8 mouse cellular contexts compared by ENCODE assay signal in genomic region chr2:136712441-136713015, GRCm38 (mm10). TPM values are rescaled to one million over a fixed set of nuclear protein-coding genes. Genes with fewer than 3 reads are reported as not detected.
DNase-seq lines count a peak whose midpoint lies in the region; ATAC-seq and TF ChIP-seq lines count a peak whose summit lies in the region.

No protein-coding gene starts in this region.

- no peak for TF ChIP-seq EP300 in liver, postnatal 0 days (IDR thresholded peaks at IDR 0.05; ENCODE audit: low read depth)

- H3K4me3 ChIP-seq in liver, embryonic 11.5 days (ENCODE audit: low read depth, low read length): 0 out of 2 replicates have a peak overlapping the region, but pooled peaks have one; percentile 3
- no peak overlapping the region for H3K4me3 ChIP-seq in liver, postnatal 0 days (ENCODE audit: low read depth, low read length)
- H3K4me3 ChIP-seq in hindbrain, embryonic 13.5 days: peak overlapping the region; percentile 59
- peak overlapping the region; percentile 82 for H3K4me3 ChIP-seq in midbrain, embryonic 16.5 days (ENCODE audit: low read depth, low read length)

- WGBS in liver, embryonic 11.5 days: 2% methylated on average over 13 of the region's 13 CpGs
- 5% methylated on average over 13 of the region's 13 CpGs for WGBS in liver, postnatal 0 days (ENCODE audit: insufficient replicate concordance)
- 1% methylated on average over 13 of the region's 13 CpGs for WGBS in hindbrain, embryonic 13.5 days
- WGBS in midbrain, embryonic 16.5 days: 1% methylated on average over 13 of the region's 13 CpGs

- H3K36me3 ChIP-seq in liver, embryonic 11.5 days (ENCODE audit: control insufficient read depth, insufficient read depth, low read length): no peaks in the 10 kb centered on the region
- H3K36me3 ChIP-seq in liver, postnatal 0 days (replicated peaks; ENCODE audit: insufficient read depth, low read length): no peaks in the 10 kb centered on the region
- no peaks in the 10 kb centered on the region for H3K36me3 ChIP-seq in hindbrain, embryonic 13.5 days
- no peaks in the 10 kb centered on the region for H3K36me3 ChIP-seq in midbrain, embryonic 16.5 days (ENCODE audit: control insufficient read depth, insufficient read depth, low read length)

- no peak overlapping the region for H3K9ac ChIP-seq in liver, embryonic 11.5 days (ENCODE audit: low read depth, low read length)
- no peak overlapping the region for H3K9ac ChIP-seq in liver, postnatal 0 days (replicated peaks)
- H3K9ac ChIP-seq in hindbrain, embryonic 13.5 days: peak overlapping the region; percentile 80
- H3K9ac ChIP-seq in midbrain, embryonic 16.5 days (ENCODE audit: low read depth, low read length): peak overlapping the region; percentile 91

- no peak for DNase-seq in cerebellum, postnatal 4 days (ENCODE audit: low spot score in 2 of 2)
- peak; percentile 29 for DNase-seq in liver, embryonic 11.5 days (ENCODE audit: low spot score)
- no peak for DNase-seq in liver, postnatal 0 days
- no peak for DNase-seq in gastrocnemius, adult 18-20 months (ENCODE audit: low spot score)
- DNase-seq in thymus, postnatal 14 days: no peak

- no peak for TF ChIP-seq CTCF in liver, postnatal 0 days (IDR thresholded peaks at IDR 0.05; ENCODE audit: low read depth)

- H3K27ac ChIP-seq in liver, embryonic 11.5 days (ENCODE audit: low read depth, low read length): no peak overlapping the region
- no peak overlapping the region for H3K27ac ChIP-seq in liver, postnatal 0 days (ENCODE audit: low read depth)
- H3K27ac ChIP-seq in hindbrain, embryonic 13.5 days: peak overlapping the region; percentile 95
- peak overlapping the region; percentile 89 for H3K27ac ChIP-seq in midbrain, embryonic 16.5 days (ENCODE audit: low read length)

- peaks cover 3% of the 10 kb centered on the region; the same call in 1 of the 2 replicates for H3K4me1 ChIP-seq in liver, embryonic 11.5 days (replicated peaks; ENCODE audit: control insufficient read depth, insufficient read depth, low read length)
- no peaks in the 10 kb centered on the region for H3K4me1 ChIP-seq in liver, postnatal 0 days (ENCODE audit: insufficient read depth)
- H3K4me1 ChIP-seq in hindbrain, embryonic 13.5 days (replicated peaks): peaks cover 31% of the 10 kb centered on the region
- H3K4me1 ChIP-seq in midbrain, embryonic 16.5 days (ENCODE audit: control insufficient read depth, insufficient read depth, low read length): peaks cover 12% of the 10 kb centered on the region; the same call in 1 of the 2 replicates

- H3K9me3 ChIP-seq in liver, embryonic 11.5 days (ENCODE audit: control insufficient read depth, low read length): no peaks in the 10 kb centered on the region
- no peaks in the 10 kb centered on the region for H3K9me3 ChIP-seq in liver, postnatal 0 days (ENCODE audit: low read length)
- H3K9me3 ChIP-seq in hindbrain, embryonic 13.5 days: no peaks in the 10 kb centered on the region
- H3K9me3 ChIP-seq in midbrain, embryonic 16.5 days (replicated peaks; ENCODE audit: control insufficient read depth, low read length, poor library complexity, severe bottlenecking): no peaks in the 10 kb centered on the region

- peak; percentile 24 for ATAC-seq in cerebellum, adult (ENCODE audit: insufficient number of reproducible peaks, low FRiP score, low TSS enrichment)
- no peak for ATAC-seq in liver, embryonic 11.5 days (replicated peaks; ENCODE audit: low FRiP score)
- no peak for ATAC-seq in liver, postnatal 0 days
- ATAC-seq in hindbrain, embryonic 13.5 days (ENCODE audit: low FRiP score): no peak; the same call in none of the 2 replicates
- peak; percentile 39 for ATAC-seq in midbrain, embryonic 16.5 days

- H3K4me2 ChIP-seq in liver, embryonic 11.5 days: peak overlapping the region; percentile 59
- no peak overlapping the region for H3K4me2 ChIP-seq in liver, postnatal 0 days (ENCODE audit: low read depth, low read length)
- H3K4me2 ChIP-seq in hindbrain, embryonic 13.5 days: peak overlapping the region; percentile 60
- peak overlapping the region; percentile 60 for H3K4me2 ChIP-seq in midbrain, embryonic 16.5 days (ENCODE audit: low read length)

- peaks cover 15% of the 10 kb centered on the region for H3K27me3 ChIP-seq in liver, embryonic 11.5 days (replicated peaks; ENCODE audit: control insufficient read depth, insufficient read depth, low read length)
- peaks cover 20% of the 10 kb centered on the region for H3K27me3 ChIP-seq in liver, postnatal 0 days (ENCODE audit: insufficient read depth, low read length)
- H3K27me3 ChIP-seq in hindbrain, embryonic 13.5 days: no peaks in the 10 kb centered on the region
- no peaks in the 10 kb centered on the region for H3K27me3 ChIP-seq in midbrain, embryonic 16.5 days (ENCODE audit: control insufficient read depth, insufficient read depth, low read depth, low read length)

RNA-seq across cellular contexts. Expression of gene Snap25, which starts 0.7 kb away (rescaled TPM):
- polyA plus RNA-seq in liver, embryonic 11.5 days (2014; fragmentation: Nextera tagmentation; extraction: Ambion mirVana): 8.7 and 9.5 TPM in 2 replicates
- polyA plus RNA-seq in liver, postnatal 0 days (2015; fragmentation: Nextera tagmentation; extraction: Ambion mirVana): 0.11 TPM in 1 of 2 replicates, not detected in the other
- 134 and 141 TPM in 2 replicates for polyA plus RNA-seq in hindbrain, embryonic 13.5 days (2015; fragmentation: Nextera tagmentation; extraction: Ambion mirVana)
- 175 and 244 TPM in 2 replicates for polyA plus RNA-seq in midbrain, embryonic 16.5 days (2015; fragmentation: Nextera tagmentation; extraction: Ambion mirVana)
- total RNA-seq in gastrocnemius, adult 18-20 months (2021): not detected

Comparison
In these comparisons a context has a peak if more than half of its experiments do, and no peak if none do; other contexts are left out.
1. ATAC-seq: peak in cerebellum, adult (single experiment) and midbrain, embryonic 16.5 days (single experiment); none in liver, embryonic 11.5 days (single experiment), liver, postnatal 0 days (single experiment) and hindbrain, embryonic 13.5 days (single experiment).
2. H3K27ac ChIP-seq: peak in hindbrain, embryonic 13.5 days (single experiment) and midbrain, embryonic 16.5 days (single experiment); none in liver, embryonic 11.5 days (single experiment) and liver, postnatal 0 days (single experiment).
3. H3K9ac ChIP-seq: peak in hindbrain, embryonic 13.5 days (single experiment) and midbrain, embryonic 16.5 days (single experiment); none in liver, embryonic 11.5 days (single experiment) and liver, postnatal 0 days (single experiment).
4. RNA of gene Snap25, which starts 0.7 kb away (polyA plus RNA-seq): 175 to 244 TPM in midbrain, embryonic 16.5 days and 134 to 141 TPM in hindbrain, embryonic 13.5 days; 8.7 to 9.5 TPM in liver, embryonic 11.5 days and 0.11 TPM in liver, postnatal 0 days; every median in the first group is over 10 times any median in the second.